Mouse (Mus musculus) megakaryocyte, embryonic 14.5 days (primary cell): ENCODE measurements around the gene Gm7929.
"Not testable (repeated sequence)": the region's sequence is repeated elsewhere in the genome, so short reads cannot be mapped to it uniquely, and the experiment has no call there.

ENCODE experiments used
- FLI1 ChIP-seq: IDR thresholded peaks from 2 replicates; pipeline ENCODE4 v1.6.1; 2012; ENCODE audit warnings: low read length, inconsistent platforms, mixed read lengths
- GATA1 ChIP-seq: IDR thresholded peaks from 3 replicates; pipeline ENCODE4 v1.6.1; 2012; ENCODE audit warnings: mixed read lengths, low read length, inconsistent platforms, borderline replicate concordance

DNA sequence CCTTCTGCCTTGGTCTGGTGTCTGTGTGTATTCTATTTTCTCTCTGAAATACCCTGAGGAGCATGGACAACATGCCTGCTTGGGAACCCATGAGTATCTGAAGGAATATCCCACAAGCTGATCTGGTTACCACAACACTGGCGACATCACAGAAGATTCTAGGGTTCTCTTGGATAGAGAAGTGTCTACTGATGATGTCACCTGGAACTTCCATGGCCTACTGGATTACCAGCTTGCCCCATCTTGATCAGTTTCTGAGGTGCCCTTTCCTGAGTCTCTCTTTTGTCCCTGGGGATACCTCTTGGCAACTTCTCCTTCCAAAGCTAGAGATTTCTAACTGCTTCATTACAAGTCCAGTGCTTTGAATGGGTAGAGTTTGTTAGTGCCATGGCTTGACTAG, at the start of gene Gm7929:
- TF ChIP-seq GATA1, FLI1: not testable (repeated sequence)
